Mouse (Mus musculus) heart, adult 18-20 months (tissue): Measurements from ENCODE around the gene Fgd5. TPM values are rescaled to one million over a fixed set of nuclear protein-coding genes. Genes with fewer than 3 reads are reported as not detected.

ENCODE experiments used
- DNase-seq, 2 experiments: peaks; one replicate each; pipeline ENCODE4 v3.0.0; 2021 to 2022; ENCODE audit warnings: mixed read lengths in 1 of 2
- total RNA-seq, 2 experiments: library from RNA; stranded (reverse); gene quantifications; 2 replicates each; pipeline ENCODE4 v1.2.3; 2021

Fgd5 gene
- total RNA-seq, 2 experiments from 2014 or later, result 20.4 to 22.3 TPM

- DNase-seq, result no peak
Observed at GRCm38 (mm10) chr6:92004806-92005205, 26.1 kb downstream of the Fgd5 start.

DNA sequence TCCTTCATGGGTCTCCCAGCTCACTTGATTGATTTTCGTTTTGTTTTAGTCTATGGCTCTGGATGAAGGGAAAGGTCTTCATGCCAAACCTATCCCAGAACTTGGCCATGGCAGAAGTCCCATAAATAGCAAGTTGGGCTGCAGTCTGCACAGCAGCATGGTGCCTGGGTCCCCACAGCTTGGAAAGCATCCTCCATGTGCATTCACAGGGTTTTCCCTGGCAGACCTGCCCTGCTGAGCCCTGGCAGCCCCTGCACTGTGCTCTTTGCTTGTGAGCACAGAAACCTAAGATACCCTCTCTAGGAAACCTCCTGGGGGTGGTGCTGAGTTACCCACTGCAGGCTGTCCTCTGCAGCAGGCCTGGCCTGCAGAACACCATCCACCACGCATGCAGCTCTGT lies 32.2 kb downstream of the Fgd5 start:
- DNase-seq, result no peak

- DNase-seq, result no peak
Observed at GRCm38 (mm10) chr6:92012413-92012812, 33.7 kb downstream of the Fgd5 start.

- no peak for DNase-seq
Observed at GRCm38 (mm10) chr6:92013035-92013434, 34.4 kb downstream of the Fgd5 start.

- no peak for DNase-seq
Observed at GRCm38 (mm10) chr6:92013620-92014019, 34.9 kb downstream of the Fgd5 start.

DNA sequence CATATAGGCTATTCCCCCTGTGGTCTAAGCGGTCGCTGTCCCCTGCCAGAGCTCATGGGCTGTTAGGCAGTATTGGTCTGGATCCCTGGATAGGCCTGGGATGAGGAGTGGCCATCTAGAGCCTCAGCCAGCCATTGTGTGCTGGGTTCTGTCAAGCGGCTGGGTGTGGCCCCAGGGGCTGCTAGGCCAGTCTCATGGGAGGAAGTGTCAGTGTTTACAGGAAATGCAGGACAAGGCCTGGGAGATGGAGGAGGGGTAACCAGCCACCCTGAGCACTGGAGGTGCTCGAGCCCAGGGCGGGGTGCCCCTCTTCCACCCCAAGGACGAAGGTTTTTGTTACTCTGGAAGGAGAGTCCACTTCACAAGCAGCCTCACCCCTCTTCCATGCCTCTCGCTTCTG lies 36.3 kb downstream of the Fgd5 start:
- peak; percentile 73 to 91 for DNase-seq

GRCm38 (mm10) chr6:92015848-92016247 lies 37.2 kb downstream of the Fgd5 start:
- no peak for DNase-seq

DNA sequence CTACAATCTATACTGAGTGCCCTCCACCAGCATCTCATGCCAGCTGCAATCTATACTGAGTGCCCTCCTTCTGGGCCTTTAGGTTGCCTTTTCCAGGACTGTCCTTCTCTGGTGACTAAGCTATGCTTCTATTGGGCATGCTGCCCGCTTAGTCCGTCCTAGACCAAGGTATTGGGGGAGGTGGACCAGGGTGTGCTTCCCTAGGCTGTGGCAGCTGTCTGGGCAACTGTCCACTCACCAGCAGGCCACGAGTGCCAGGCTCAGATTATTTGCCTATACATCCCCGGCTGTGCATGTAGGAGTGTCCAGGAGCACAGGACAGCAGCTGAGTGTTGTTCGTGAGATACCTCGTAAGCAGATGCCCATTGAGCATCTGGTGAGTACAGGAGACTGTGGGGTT lies 38.1 kb downstream of the Fgd5 start:
- DNase-seq, result no peak

DNA sequence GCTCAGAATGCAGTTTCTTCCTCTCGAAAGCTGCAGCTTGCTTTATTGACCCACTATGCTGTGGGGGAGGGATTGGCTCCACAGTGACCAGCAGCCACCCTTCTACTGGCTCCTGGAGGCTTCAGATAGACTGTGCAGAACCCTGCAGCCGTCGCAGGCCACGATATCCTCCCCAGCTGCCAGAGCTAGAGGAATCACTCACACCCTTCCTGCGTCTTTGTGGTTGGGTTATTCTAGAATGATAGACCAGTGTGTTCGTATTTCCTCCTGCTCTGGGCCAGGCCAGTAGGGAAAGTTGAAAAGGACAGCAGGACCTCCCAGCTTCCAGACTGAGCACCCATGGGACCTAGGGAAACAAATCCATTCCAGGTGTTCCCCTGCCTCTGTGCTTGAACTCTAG lies 39.7 kb downstream of the Fgd5 start:
- peak; percentile 48 to 81 for DNase-seq

- peak; percentile 63 to 72 for DNase-seq
Observed at GRCm38 (mm10) chr6:92021061-92021460, 42.4 kb downstream of the Fgd5 start.

GRCm38 (mm10) chr6:92021506-92021905 lies 42.8 kb downstream of the Fgd5 start:
- peak; percentile 73 to 87 for DNase-seq

- no peak for DNase-seq
Observed at GRCm38 (mm10) chr6:92025252-92025651, 46.6 kb downstream of the Fgd5 start.

- DNase-seq, result no peak
Observed at GRCm38 (mm10) chr6:92027379-92027778, 48.7 kb downstream of the Fgd5 start.

- no peak for DNase-seq
Observed at GRCm38 (mm10) chr6:92030646-92031045, 52.0 kb downstream of the Fgd5 start.

- DNase-seq, result peak; percentile 65 to 85
Observed at GRCm38 (mm10) chr6:92034713-92035112, 56.0 kb downstream of the Fgd5 start.

GRCm38 (mm10) chr6:92036372-92036771 lies 57.7 kb downstream of the Fgd5 start:
- DNase-seq, result peak; percentile 44 to 60

DNA sequence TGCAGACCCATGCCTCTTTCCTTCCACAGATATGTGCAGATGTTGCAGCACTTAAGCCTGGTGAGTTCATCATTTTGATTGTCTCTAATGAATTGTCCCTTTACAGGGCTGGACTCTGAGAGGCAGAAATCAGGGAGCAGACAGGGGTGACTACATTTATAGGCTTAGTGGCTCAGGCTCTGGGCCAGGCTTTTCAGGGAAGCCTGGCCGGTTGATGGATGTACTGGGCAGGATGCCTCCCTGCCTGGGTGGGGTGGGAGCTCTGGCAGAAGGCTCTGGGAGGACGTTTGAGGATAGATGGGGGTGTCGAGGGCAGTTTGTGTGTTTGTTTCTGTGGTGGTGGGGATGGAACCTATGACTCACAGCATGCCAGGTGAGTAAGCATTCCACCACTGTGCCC lies 59.5 kb downstream of the Fgd5 start:
- no peak for DNase-seq

DNA sequence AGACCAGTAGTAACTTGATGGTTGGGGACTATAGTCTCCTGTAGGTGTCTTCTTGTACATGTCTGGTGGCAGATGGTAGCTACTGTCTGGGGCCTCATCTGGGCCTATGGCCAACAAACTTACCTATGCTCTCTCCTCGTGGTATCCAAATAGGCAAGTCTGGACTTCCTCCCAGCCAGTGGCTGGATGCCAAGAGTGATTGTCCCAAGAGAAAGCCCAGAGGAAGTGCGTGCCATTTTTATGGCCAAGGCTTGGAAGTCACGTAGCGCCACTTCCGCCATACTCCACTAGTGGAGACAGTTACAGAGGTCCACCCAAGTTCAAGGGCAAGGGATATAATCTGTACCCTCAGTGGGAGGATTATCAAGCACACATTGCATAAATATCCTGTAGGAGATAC lies 62.6 kb downstream of the Fgd5 start:
- DNase-seq, result peak; percentile 69 to 74

DNA sequence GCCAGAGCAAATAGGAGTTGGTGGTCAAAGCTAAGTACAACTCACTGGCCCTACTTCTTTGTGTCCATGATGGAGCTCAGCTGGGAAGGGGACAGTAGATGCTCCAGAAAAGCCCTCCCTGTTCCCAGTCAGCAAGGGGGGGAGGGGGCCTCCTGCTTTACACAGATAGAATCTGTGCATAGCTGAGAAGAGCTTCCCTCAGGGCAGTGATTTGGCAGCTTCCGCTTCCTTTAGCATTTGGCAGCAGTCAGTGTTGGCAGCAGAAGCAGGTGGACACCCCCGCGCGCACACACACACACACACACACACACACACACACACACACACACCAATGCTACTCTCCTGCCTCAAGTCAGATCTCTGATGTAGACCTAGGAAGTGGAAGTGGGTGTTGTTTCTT lies 63.4 kb downstream of the Fgd5 start:
- DNase-seq, result peak in 1 of 2 experiments; percentile 50

DNA sequence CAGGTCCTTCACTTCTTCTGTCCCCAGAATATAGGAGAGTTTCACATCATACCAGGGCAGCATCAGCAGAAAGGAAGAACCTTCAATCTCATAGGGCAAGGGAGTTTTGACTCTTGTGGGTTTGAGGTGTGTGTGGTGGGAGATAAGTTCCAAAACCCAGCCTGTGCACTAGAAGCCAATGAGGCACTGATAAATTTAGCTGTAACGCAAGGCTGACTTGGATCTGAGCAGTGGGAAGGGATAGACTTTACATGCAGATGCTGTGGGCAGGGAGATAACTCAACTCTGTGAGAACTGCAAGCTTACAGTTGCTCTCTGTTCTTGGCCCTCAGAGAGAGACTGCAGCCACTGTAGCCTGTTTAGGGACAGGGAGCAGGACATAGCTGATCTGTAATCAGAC lies 64.2 kb downstream of the Fgd5 start:
- DNase-seq, result no peak

DNA sequence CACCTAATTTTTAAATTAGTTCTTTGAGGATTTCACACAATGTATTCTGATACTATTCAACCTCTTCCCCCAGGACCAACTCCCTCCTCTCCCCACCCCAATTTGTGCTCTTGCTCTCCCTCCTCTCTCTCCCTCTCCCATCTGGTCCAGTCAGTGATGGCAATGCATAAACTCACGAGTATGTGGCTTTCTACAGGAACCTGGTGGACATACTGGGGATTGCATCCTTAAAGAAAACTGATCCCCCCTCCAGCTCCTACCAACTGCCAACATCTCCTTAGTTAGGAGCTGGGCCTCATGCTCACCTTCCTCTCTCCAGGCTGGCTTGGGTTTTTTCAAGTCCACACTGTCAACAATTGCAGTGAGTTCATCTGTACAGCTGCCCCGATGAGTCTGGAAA lies 79.1 kb downstream of the Fgd5 start:
- no peak for DNase-seq

DNA sequence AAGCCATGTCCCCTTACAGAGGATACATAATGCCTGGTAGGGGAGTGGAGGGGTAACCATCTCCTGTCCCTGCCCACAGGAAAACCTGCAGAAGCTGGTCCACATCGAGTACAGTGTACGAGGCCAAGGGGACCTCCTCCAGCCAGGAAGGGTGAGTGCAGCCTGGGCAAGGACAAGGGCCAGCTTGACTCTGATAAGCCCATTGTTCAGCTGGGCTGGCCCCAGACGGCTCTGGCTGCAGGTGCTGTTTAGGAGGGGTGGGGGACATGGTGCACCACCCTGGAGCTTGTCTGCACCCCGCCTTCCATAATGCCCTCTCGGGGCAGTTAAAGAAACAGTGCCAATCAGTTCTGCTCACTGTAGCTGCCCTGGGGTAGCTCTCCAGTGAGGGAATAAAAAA lies 83.0 kb downstream of the Fgd5 start:
- DNase-seq, result peak in 1 of 2 experiments; percentile 61

- peak; percentile 35 to 59 for DNase-seq
Observed at GRCm38 (mm10) chr6:92063452-92063851, 84.8 kb downstream of the Fgd5 start.

GRCm38 (mm10) chr6:92064101-92064500 lies 85.4 kb downstream of the Fgd5 start:
- no peak for DNase-seq
